Mouse (Mus musculus) embryonic stem cell, embryonic (primary cell): ENCODE results near the gene Slco1a5.

Source experiments
- CTCF ChIA-PET, 4 experiments: fragments of 300-600 bp in 2 of 4; fragments of 350-600 bp in 2 of 4; sonication (Branson Sonifier 250); formaldehyde crosslinking; loops; one replicate each; lab custom pipeline; 2022; ENCODE audit warnings: inconsistent platforms in 2 of 4; lab: Charles Lee
- POLR2A ChIA-PET, 4 experiments: fragments of 300-600 bp in 2 of 4; fragments of 350-600 bp in 2 of 4; sonication (Branson Sonifier 250); formaldehyde crosslinking; loops; one replicate each; lab custom pipeline; 2022; ENCODE audit warnings: antibody characterized with exemption in 4 of 4, inconsistent platforms in 1 of 4; lab: Charles Lee

Slco1a5 gene

DNA sequence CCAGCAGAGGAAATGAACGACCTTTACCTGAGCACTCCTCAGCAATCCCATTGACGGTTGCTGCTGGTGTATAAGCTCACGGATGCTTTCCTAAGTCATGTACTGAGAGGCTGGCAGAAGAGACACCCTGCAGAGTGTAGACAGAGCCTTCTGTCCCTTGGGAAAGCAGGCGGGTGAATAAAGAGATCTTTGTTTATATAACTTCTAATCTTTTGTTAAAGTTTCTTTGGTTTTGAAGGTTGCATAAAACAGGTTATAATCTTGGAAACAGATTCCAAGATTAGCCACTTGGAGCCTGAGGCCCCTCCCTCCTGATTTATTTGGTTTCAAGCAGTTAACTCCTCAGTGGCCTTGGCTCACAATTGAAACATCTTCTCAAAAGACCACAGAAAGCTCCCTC is at the start of gene Slco1a5:
Slco1a5 (minus strand) TSS at position 101 of the 400 bp plus-strand sequence.
- POLR2A ChIA-PET, result no interaction called here
- CTCF ChIA-PET, result no interaction called here

DNA sequence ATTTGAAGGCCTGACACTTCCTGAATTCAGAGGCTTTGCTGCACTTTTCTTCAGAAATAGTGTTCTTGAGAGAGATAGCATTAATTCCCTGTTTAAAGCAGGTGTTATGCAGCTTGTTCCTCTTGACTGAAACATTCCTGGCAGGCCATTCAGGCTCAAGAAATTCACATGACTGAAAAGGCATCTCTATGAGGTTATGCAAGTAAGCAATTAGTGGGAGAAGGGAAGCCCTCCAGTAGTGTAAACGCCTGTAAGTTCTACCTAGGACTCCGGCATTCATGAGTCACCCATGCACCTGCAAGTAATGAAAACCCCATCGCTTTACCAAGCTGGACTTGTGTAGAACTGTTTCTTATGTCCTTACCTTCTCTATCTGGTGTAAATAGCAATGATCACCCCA is 46.8 kb upstream of the Slco1a5 start:
- CTCF ChIA-PET, result no interaction called here
- POLR2A ChIA-PET, result no interaction called here

DNA sequence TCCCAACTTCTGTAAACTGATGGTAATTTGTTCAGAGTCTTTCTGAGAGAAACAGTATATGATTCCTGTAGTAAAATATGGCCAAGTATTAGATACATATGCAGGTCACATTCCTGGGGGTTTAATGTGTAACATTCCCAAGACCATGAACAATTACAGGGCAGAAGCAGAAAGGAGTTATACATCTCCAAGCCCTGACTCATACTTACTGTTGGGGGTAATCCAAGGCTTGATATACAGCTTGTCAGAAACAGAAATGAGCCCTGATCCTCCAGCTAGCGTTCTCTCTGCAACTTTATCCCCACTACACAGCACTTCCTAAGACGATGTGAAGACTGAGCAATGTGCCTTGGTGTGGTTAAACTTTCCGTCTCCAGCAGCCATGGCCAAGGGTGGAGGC is 44.8 kb upstream of the Slco1a5 start:
- ChIA-PET CTCF (no interaction called here), POLR2A (no interaction called here)

DNA sequence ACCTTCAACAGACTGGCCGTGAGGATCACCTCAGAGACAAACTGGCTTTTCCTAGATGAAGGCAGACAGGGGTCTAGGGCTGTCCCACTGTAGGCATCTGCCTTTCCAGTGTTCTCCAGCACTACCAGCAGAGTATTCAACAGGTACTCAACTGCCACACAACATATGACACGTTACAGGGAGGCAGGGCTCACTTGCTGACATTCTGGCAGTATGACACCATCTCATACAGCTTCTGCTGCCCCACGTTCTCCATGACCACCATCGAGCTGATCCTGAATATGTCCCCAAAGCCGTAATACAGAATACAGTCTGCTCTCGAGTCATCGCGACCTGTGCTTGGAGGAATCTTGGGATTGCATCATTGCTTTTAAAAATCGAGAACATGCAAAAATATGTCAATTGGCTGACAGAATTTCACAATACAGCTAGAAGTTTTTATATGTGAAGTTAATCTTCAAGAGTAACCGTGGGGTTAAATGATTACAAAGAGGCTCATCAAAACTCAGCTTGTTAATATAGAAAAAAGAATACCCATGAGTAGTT is 43.8 kb upstream of the Slco1a5 start:
- CTCF ChIA-PET, result no interaction called here
- POLR2A ChIA-PET, result no interaction called here

DNA sequence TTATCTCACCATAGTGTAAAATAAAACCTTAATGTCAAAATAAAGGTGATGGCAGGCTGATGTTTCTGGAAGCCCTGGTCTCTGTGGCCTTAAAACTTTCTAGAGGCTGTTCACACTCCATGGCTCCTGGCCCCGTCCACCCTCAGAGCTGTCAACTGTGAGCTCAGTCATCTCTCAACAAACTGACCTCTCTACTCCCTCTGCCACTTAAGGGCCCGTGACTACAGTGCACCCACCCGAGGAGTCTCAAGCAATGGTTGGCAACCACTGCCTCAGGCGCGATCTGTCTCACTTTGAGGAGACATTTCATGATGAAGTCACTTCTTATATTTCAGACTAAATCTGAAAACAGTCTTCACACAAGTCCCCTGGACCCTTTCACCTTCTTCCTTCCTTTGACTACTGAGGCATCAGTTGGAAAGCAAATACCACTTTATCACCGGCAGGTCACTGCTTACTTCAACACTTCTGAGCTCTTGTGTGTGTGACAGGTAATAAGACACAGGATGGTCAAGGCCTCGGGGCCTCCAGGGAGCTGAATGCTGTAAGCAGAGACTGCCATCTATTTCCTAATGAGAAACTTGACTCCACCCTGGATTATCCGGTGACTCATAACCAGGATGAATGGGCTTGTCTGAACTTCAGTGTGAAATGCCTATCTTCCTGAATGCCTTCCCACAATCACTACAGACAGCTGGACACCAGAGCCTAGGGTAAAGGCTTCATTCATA is 43.1 kb upstream of the Slco1a5 start:
- ChIA-PET CTCF (no interaction called here), POLR2A (no interaction called here)

DNA sequence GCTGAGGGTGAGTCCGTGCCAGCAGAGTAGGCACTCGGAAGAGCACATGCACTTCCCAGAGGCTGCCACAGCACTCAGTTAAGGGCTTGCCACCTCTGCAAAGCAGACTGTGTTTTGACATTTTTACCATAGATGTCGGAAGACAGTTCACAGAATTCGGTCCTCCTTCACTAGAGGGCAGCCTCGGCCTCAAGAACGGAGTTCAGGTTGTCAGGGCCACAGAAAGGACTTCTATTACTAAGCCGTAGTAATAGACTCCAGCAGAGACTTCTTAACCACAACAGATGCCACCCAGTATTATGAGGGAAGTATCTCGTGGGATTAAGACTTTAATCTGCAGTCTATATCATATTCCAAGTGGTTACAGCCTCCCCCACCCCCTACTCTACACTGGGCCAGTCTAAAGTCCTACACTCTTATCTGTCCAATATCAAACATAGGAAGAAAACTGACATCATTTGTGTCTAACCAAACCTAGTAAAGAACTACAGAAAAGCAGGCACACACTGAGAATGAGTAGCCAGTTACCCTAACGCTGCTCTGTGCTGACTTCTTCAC is 40.3 kb upstream of the Slco1a5 start:
- ChIA-PET POLR2A (interaction anchor here in 1 of 4 experiments (1.3 kb wide), 1 partner anchor 17 kb away, joined by 3 read pairs; the partner anchor contains the start of gene Pyroxd1), CTCF (interaction anchor here in 2 of 4 experiments (0.6 to 1.8 kb wide), 3 partner anchors 151 to 1895 kb away, joined by 3 to 7 read pairs (median 5); no protein-coding TSS in a partner anchor)

DNA sequence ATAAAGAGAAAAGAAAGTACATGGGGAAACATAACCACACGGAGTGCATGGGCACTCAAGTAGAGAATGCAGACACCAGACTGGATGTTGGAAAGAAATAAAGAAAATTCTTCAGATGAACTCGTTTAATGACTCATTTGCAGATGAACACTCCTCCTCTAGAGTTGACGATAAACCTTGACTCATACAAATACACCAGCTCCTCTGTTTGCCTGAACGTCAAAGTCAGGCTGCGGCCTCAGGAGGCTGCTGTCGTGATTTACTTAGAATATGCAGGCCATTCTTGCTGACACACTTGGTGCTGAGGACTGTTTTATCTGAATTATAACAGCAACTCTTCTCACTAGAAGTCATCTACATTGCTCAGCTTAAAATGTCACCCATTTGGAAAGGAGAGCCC is 39.3 kb upstream of the Slco1a5 start:
- POLR2A ChIA-PET, result interaction anchor here in 2 of 4 experiments (0.6 to 1.3 kb wide), 3 partner anchors 16 to 39 kb away, joined by 3 read pairs; partner anchors contain the start of gene Pyroxd1 (in 1 of the 2)
- CTCF ChIA-PET, result interaction anchor here in 1 of 4 experiments (1.2 to 1.8 kb wide), 2 partner anchors 153 to 157 kb away, joined by 5 to 7 read pairs; no protein-coding TSS in a partner anchor

DNA sequence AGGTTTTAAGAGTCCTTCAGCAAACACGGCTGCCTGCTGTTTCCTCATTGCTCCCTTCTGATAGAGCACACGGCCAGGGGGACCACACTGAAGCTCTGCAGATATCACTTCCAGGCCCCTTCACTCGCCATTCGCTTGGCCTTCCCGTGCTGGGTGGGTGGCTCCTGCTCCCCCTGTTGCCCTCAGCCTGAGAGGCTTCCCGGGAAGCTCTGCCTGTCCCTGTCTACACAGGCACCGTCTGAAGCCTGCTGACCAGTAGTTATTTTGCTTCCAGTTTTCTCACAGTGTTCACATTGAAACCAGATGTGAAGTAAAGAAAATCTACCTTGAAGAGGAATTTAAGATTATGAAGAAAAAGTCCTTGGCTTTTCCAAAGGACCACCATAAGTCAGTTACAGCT is 34.3 kb upstream of the Slco1a5 start:
- ChIA-PET CTCF (interaction anchor here in 1 of 4 experiments (0.7 to 1.4 kb wide), 2 partner anchors 14 to 1934 kb away, joined by 3 read pairs; no protein-coding TSS in a partner anchor), POLR2A (no interaction called here)

DNA sequence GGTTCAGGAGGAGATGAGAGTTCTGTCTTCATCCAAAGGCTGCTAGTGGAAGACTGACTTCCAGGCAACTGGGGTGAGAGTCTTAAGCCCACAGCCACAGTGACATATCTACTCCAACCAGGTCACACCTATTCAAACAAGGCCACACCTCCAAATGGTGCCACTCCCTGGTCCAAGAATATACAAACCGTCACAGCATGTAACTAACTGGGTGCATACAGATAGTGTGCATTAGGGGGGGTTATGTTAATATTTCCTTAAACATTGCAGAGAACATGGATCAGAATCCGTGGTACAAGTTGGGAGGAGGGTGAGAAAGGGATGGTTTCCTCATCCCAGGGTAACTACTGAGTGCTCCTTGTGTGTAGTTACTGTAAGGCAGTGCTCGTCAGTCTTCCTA is 29.3 kb upstream of the Slco1a5 start:
- ChIA-PET POLR2A (interaction anchor here in 2 of 4 experiments (0.6 to 0.7 kb wide), 2 partner anchors 151 to 822 kb away, joined by 3 to 4 read pairs; no protein-coding TSS in a partner anchor), CTCF (interaction anchor here in 1 of 4 experiments (0.6 kb wide), 1 partner anchor 190 kb away, joined by 4 read pairs; no protein-coding TSS in a partner anchor)

DNA sequence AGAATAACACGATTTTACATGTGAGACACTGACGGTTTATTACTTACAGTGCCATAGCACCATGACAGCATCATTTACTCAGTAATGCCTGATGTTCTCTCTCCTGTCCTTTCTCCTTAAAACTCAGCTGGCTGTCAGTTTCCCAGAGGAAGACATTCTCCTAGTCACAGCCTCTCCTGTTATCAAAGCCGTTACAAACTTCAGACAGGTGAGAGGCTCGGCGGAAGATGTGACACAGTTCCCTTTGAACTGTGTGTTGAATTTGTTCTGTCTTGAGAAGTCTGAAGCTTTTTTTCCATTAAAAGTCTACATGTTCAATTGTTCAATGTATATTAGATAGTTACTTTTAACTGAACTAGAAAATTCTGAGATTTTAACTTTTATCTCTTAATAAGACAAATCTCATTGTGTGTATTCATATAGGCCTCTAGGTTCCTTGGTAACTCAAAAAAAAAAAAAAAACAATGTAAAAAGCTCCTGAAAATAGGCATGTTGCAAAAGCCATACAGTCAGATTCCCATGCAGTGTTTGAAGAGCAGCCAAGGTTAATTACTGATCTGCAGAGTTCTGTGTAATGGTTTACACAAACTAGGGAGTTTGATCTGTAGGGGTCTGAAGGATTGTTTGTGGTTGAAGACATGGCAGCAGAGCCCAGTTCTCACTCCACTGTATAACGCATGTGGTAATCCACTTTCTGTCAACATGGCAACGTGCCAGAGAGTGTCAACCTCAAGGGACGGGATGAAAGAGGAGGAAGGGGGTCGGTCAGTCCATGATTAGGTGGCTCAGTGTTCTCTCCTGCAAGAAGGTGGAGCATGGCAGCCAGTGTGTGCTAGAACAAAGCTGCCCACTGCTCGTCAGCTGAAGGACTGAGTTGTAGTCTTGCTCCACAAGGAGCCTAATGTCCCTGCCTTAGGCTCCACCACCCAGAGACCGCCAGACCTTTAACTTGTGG is 24.9 kb upstream of the Slco1a5 start:
- ChIA-PET CTCF (no interaction called here), POLR2A (interaction anchor here in 2 of 4 experiments (1.4 to 3.5 kb wide), 3 partner anchors 11 to 163 kb away, joined by 5 to 17 read pairs (median 11); partner anchors contain the start of gene Ldhb (in 1 of the 2))

DNA sequence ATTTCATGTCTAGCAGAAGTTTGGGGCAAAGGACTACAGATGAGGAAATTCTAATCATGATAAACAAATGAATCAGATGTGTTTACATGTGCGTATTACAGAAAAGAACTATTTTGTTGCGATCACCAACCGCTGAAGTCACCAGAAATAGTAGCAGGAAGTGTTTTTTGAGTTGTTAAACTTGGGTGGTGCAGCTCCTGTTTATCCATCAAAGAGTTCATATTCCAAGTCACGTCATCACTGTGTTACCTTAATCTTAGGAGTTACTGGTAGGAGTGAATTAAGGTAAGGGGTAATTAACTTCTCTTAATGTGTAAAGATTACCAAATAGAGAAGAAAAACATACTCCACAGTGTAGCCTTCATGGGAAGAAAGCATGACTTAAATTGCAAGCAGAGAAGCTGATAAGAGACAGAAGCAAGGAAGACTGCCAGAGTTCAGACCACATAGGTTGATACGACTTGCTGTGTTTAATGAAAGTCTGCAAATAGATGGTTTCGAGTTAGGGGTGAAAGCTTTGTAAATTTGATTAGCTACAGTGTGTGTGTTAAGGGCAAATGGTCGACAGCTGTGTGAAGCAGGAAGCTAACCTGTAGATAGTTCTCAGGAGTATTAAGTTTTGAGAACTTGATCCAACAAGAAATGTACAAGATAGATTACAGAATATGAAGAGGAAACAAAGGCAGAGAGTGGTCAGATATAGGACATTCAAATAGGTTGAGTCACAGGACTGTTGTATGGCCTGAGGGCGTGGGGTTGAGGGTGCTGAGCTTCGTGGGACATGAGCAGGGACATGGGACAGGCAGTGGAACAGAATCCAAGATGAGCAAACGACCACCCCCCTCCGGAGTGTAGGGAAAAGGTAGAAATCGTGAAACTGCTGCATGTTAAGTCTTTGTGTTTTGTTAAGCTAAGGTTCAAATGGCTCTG is 23.7 kb upstream of the Slco1a5 start:
- POLR2A ChIA-PET, result interaction anchor here in 2 of 4 experiments (0.8 to 3.5 kb wide), 8 partner anchors 13 to 169 kb away, joined by 3 to 17 read pairs (median 4); partner anchors contain the start of gene Ldhb (in 2 of the 2)
- CTCF ChIA-PET, result interaction anchor here in 1 of 4 experiments (0.5 kb wide), 1 partner anchor 953 kb away, joined by 3 read pairs; no protein-coding TSS in a partner anchor

DNA sequence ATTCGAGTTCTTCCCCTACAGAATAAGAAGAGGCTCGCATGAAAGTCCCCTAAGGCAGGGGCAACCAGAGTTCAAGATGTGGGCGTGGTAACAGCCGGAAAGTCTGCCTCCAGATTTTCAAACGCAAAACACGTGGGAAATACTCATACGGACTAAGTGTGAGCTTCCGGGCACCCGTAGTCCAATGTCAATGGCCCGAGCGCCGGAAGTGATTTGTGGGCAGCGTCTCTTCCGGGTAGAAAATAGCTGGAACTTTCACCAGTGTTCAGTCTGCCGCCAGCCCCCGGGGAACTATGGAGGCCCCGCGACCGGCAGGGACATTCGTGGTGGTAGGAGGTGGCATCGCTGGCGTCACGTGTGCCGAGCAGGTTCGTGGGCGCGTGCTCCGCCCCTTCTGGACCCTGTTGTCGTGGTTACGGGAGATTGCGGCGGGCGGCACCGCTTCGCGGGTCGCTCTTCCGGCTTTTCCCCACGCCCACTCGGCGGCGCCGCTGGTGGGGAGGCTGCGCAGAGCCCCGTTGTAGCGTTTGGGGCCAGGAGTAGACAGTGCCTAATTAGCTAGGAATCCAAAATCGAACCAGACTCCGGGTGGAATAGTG is 22.8 kb upstream of the Slco1a5 start, which contains the start of gene Pyroxd1:
Pyroxd1 (plus strand) TSS at position 215 of the 599 bp plus-strand sequence.
- POLR2A ChIA-PET, result interaction anchor here in 3 of 4 experiments (0.9 to 3.5 kb wide), 10 partner anchors 14 to 659 kb away, joined by 3 to 17 read pairs (median 4); partner anchors contain the start of gene Ldhb (in 2 of the 3)
- CTCF ChIA-PET, result interaction anchor here in 2 of 4 experiments (0.5 to 0.9 kb wide), 2 partner anchors 169 to 954 kb away, joined by 3 read pairs; no protein-coding TSS in a partner anchor

DNA sequence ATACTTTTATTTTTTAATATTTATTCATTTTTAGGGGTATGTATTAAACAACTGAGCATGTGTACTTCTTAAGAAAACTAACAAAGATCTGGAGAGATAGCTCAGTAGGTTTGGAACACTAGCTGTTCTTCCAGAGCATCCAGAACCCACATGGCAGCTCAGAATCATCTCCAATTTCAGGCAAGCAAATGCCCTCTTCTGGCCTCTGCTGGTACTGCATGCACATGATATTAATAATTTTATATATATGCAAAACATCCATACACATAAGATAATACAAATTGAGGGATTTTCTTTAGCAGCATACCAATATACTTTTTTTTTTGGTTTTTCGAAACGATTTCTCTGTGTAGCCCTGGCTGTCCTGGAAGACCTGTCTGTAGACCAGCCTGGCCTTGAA is 20.8 kb upstream of the Slco1a5 start:
- ChIA-PET POLR2A (interaction anchor here (0.6 to 1.1 kb wide), 4 partner anchors 16 to 819 kb away, joined by 3 to 5 read pairs (median 4); partner anchors contain the start of gene Ldhb (in 1 of the 4)), CTCF (interaction anchor here (0.6 to 1.1 kb wide), 12 partner anchors 13 to 1493 kb away, joined by 3 to 5 read pairs (median 3); partner anchors contain the start of gene Abcc9 (in 1 of the 4))

DNA sequence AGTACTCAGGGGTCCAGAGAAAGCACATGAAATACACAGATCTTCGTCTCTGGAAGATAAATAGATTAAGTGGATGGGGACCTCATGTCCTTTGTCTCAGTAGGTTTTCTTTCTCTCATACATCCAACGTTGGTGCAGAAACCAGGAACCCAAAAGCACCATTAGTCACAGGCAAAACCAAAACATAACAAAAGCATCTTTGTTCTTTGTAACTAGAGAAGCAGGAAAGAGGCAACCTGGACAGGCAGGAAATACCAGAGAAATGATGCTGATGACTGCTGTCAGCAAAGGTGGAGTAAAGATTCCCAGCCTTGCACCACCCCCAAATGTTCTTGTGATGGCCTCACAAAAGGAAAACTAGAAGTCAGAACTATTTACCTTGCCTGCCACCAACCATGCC is 16.8 kb upstream of the Slco1a5 start:
- POLR2A ChIA-PET, result no interaction called here
- CTCF ChIA-PET, result no interaction called here

DNA sequence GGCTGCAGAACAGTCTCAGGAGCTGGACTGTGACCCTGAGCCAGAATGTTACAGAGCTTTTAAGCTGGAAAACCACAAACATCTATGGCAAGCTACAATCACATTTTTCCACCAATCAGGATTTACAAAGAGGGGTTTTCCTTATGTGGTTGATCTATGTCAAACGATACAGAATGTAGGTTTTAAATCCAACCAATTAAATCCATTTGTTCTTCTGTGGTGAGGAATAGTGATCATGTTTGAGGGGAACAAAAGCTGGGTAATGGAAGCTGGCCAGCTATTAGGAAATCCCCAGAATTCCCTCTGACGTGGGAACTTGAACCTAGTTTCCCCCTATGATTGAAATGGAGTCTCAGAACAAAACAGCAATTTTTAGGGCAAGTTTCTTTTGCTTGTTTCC is 16.2 kb upstream of the Slco1a5 start:
- ChIA-PET POLR2A (no interaction called here), CTCF (no interaction called here)

DNA sequence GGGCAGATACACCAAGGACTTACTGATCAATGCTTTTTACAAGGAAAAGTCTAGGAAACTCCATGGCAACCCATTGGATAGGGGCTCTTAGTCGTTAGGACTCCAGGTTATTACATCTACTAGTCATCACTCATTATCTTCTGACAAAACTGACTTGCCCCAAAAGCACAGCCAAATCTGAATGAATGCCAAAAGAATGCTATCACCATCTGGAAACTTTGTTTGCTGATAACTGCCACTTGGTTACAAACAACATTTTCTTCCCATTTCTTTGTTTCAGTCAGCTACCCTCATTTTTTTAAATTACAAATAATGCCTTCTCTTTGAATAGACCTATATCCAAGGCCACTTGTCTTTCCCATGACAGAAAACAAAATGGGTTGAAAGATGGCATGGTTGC is 6.4 kb upstream of the Slco1a5 start:
- ChIA-PET POLR2A (no interaction called here), CTCF (no interaction called here)
